Mouse (Mus musculus): ENCODE data around the gene Mamdc2. TPM values are rescaled to one million over a fixed set of nuclear protein-coding genes. Genes with fewer than 3 reads are reported as not detected.
"Not testable (repeated sequence)": the region's sequence is repeated elsewhere in the genome, so short reads cannot be mapped to it uniquely, and the experiment has no call there.

Mamdc2 gene
- polyA plus RNA-seq, 1 experiment from 2014 or later, result 2.7 TPM

GRCm38 (mm10) chr19:23486631-23487270 is 38.5 kb upstream of the Mamdc2 start:
- H3K9me3 ChIP-seq (ENCODE audit: control insufficient read depth, low read length), result no peaks in the 10 kb centered on the region
- DNase-seq (ENCODE audit: low spot score) (no peak), ATAC-seq (replicated peaks; ENCODE audit: low FRiP score, low TSS enrichment, low read depth) (no peak)
- no peak overlapping the region for H3K4me3 ChIP-seq (ENCODE audit: low read depth, low read length)
- H3K27ac ChIP-seq (ENCODE audit: low read depth), result no peak overlapping the region
- peaks cover 7% of the 10 kb centered on the region; the same call in 1 of the 2 replicates for H3K4me1 ChIP-seq (replicated peaks; ENCODE audit: control insufficient read depth, insufficient read depth, low read length)
- H3K9ac ChIP-seq (ENCODE audit: low read length), result no peak overlapping the region
- H3K27me3 ChIP-seq (replicated peaks; ENCODE audit: control insufficient read depth, insufficient read depth, low read length), result no peaks in the 10 kb centered on the region
- no peak overlapping the region for H3K4me2 ChIP-seq (ENCODE audit: low read length)
- H3K36me3 ChIP-seq (ENCODE audit: control insufficient read depth, insufficient read depth, low read length), result no peaks in the 10 kb centered on the region
- WGBS, result 61% methylated on average over 6 of the region's 6 CpGs

- Histone ChIP-seq H3K4me2 (ENCODE audit: low read length) (no peak overlapping the region), H3K27me3 (replicated peaks; ENCODE audit: control insufficient read depth, insufficient read depth, low read length) (no peaks in the 10 kb centered on the region), H3K36me3 (ENCODE audit: control insufficient read depth, insufficient read depth, low read length) (no peaks in the 10 kb centered on the region), H3K4me3 (ENCODE audit: low read depth, low read length) (no peak overlapping the region), H3K4me1 (replicated peaks; ENCODE audit: control insufficient read depth, insufficient read depth, low read length) (peaks cover 7% of the 10 kb centered on the region; the same call in 1 of the 2 replicates), H3K9ac (ENCODE audit: low read length) (no peak overlapping the region), H3K27ac (ENCODE audit: low read depth) (no peak overlapping the region), H3K9me3 (ENCODE audit: control insufficient read depth, low read length) (no peaks in the 10 kb centered on the region)
- DNase-seq (ENCODE audit: low spot score) (no peak), ATAC-seq (replicated peaks; ENCODE audit: low FRiP score, low TSS enrichment, low read depth) (no peak)
- WGBS, result 80% methylated on average over 7 of the region's 7 CpGs
Measured at GRCm38 (mm10) chr19:23485940-23486600, 37.8 kb upstream of the Mamdc2 start.

- H3K27me3 ChIP-seq (replicated peaks; ENCODE audit: control insufficient read depth, insufficient read depth, low read length); H3K4me2 ChIP-seq (ENCODE audit: low read length); H3K9me3 ChIP-seq (ENCODE audit: control insufficient read depth, low read length); H3K27ac ChIP-seq (ENCODE audit: low read depth); H3K4me1 ChIP-seq (replicated peaks; ENCODE audit: control insufficient read depth, insufficient read depth, low read length); ATAC-seq (replicated peaks; ENCODE audit: low FRiP score, low TSS enrichment, low read depth); H3K36me3 ChIP-seq (ENCODE audit: control insufficient read depth, insufficient read depth, low read length); H3K4me3 ChIP-seq (ENCODE audit: low read depth, low read length); H3K9ac ChIP-seq (ENCODE audit: low read length); DNase-seq (ENCODE audit: low spot score): not testable (repeated sequence)
- 86% methylated on average over 2 of the region's 2 CpGs for WGBS
Measured at GRCm38 (mm10) chr19:23482571-23482970, 34.3 kb upstream of the Mamdc2 start.

- Histone ChIP-seq H3K4me3 (ENCODE audit: low read depth, low read length) (no peak overlapping the region), H3K27me3 (replicated peaks; ENCODE audit: control insufficient read depth, insufficient read depth, low read length) (no peaks in the 10 kb centered on the region), H3K4me2 (ENCODE audit: low read length) (no peak overlapping the region), H3K9me3 (ENCODE audit: control insufficient read depth, low read length) (no peaks in the 10 kb centered on the region), H3K36me3 (ENCODE audit: control insufficient read depth, insufficient read depth, low read length) (no peaks in the 10 kb centered on the region), H3K27ac (ENCODE audit: low read depth) (no peak overlapping the region), H3K9ac (ENCODE audit: low read length) (no peak overlapping the region), H3K4me1 (replicated peaks; ENCODE audit: control insufficient read depth, insufficient read depth, low read length) (peaks cover 3% of the 10 kb centered on the region; the same call in 1 of the 2 replicates)
- ATAC-seq (replicated peaks; ENCODE audit: low FRiP score, low TSS enrichment, low read depth) (no peak), DNase-seq (ENCODE audit: low spot score) (no peak)
Measured at GRCm38 (mm10) chr19:23479597-23479967, 31.3 kb upstream of the Mamdc2 start.

DNA sequence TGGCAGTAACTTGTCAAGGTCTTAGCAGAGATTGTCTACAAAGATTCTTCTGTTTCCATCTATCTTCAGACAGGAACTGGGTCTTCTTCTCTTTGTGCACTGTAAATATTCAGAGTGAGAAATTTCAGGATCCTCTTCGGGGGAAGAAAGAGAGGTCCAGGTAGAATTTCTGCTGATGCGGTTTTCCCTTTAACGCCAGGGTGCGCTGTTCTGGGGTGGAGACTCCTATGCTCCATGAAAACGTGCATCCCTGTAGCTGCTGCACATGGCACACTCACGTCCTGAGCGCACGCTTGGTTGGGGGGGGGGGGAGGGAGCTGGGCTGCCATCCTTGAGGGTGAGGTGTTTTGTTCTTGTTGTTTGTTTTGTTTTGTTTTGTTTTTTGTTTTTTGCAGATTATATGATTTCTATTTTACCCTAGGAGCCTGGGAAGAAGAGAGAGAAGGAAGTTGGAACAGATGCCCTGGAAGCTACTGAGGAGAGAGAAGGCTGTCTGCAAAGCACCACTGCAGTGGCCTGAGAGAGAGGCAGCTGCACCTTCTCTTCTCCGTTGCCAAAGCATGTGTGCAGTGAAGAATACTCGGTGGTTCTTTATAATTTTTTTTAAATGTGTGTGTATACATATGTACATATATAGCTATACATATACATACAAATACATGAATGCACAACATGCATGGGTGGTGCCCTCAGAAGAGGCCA is 30.8 kb upstream of the Mamdc2 start:
- no peak for ATAC-seq (replicated peaks; ENCODE audit: low FRiP score, low TSS enrichment, low read depth)

GRCm38 (mm10) chr19:23477826-23478225 is 29.6 kb upstream of the Mamdc2 start:
- H3K9me3 ChIP-seq (ENCODE audit: control insufficient read depth, low read length), result no peaks in the 10 kb centered on the region
- peaks cover 3% of the 10 kb centered on the region; the same call in 1 of the 2 replicates for H3K4me1 ChIP-seq (replicated peaks; ENCODE audit: control insufficient read depth, insufficient read depth, low read length)
- no peak for ATAC-seq (replicated peaks; ENCODE audit: low FRiP score, low TSS enrichment, low read depth)
- H3K9ac ChIP-seq (ENCODE audit: low read length), result no peak overlapping the region
- H3K4me2 ChIP-seq (ENCODE audit: low read length), result no peak overlapping the region
- H3K36me3 ChIP-seq (ENCODE audit: control insufficient read depth, insufficient read depth, low read length), result no peaks in the 10 kb centered on the region
- H3K27ac ChIP-seq (ENCODE audit: low read depth), result no peak overlapping the region
- 70% methylated on average over 6 of the region's 6 CpGs for WGBS
- no peaks in the 10 kb centered on the region for H3K27me3 ChIP-seq (replicated peaks; ENCODE audit: control insufficient read depth, insufficient read depth, low read length)
- no peak overlapping the region for H3K4me3 ChIP-seq (ENCODE audit: low read depth, low read length)
- no peak for DNase-seq (ENCODE audit: low spot score)

More for the DNA sequence above, 30.8 kb upstream of the Mamdc2 start:
- Histone ChIP-seq H3K27me3 (replicated peaks; ENCODE audit: control insufficient read depth, insufficient read depth, low read length) (no peaks in the 10 kb centered on the region), H3K9ac (ENCODE audit: low read length) (no peak overlapping the region), H3K4me2 (ENCODE audit: low read length) (no peak overlapping the region), H3K36me3 (ENCODE audit: control insufficient read depth, insufficient read depth, low read length) (no peaks in the 10 kb centered on the region), H3K27ac (ENCODE audit: low read depth) (no peak overlapping the region), H3K4me1 (replicated peaks; ENCODE audit: control insufficient read depth, insufficient read depth, low read length) (peaks cover 3% of the 10 kb centered on the region; the same call in 1 of the 2 replicates), H3K9me3 (ENCODE audit: control insufficient read depth, low read length) (no peaks in the 10 kb centered on the region), H3K4me3 (ENCODE audit: low read depth, low read length) (no peak overlapping the region)
- WGBS, result 14% methylated on average over 10 of the region's 10 CpGs
- no peak for DNase-seq (ENCODE audit: low spot score)

- no peaks in the 10 kb centered on the region for H3K27me3 ChIP-seq (replicated peaks; ENCODE audit: control insufficient read depth, insufficient read depth, low read length)
- DNase-seq (ENCODE audit: low spot score), result no peak
- no peak overlapping the region for H3K4me2 ChIP-seq (ENCODE audit: low read length)
- H3K27ac ChIP-seq (ENCODE audit: low read depth), result no peak overlapping the region
- no peaks in the 10 kb centered on the region for H3K36me3 ChIP-seq (ENCODE audit: control insufficient read depth, insufficient read depth, low read length)
- H3K4me3 ChIP-seq (ENCODE audit: low read depth, low read length), result no peak overlapping the region
- ATAC-seq (replicated peaks; ENCODE audit: low FRiP score, low TSS enrichment, low read depth), result no peak
- 41% methylated on average over 1 of the region's 1 CpGs for WGBS
- H3K4me1 ChIP-seq (replicated peaks; ENCODE audit: control insufficient read depth, insufficient read depth, low read length), result no peaks in the 10 kb centered on the region
- H3K9ac ChIP-seq (ENCODE audit: low read length), result no peak overlapping the region
- no peaks in the 10 kb centered on the region for H3K9me3 ChIP-seq (ENCODE audit: control insufficient read depth, low read length)
Measured at GRCm38 (mm10) chr19:23467866-23468265, 19.6 kb upstream of the Mamdc2 start.

GRCm38 (mm10) chr19:23467011-23467410 is 18.8 kb upstream of the Mamdc2 start:
- H3K4me2 ChIP-seq (ENCODE audit: low read length), result no peak overlapping the region
- H3K36me3 ChIP-seq (ENCODE audit: control insufficient read depth, insufficient read depth, low read length), result no peaks in the 10 kb centered on the region
- H3K4me1 ChIP-seq (replicated peaks; ENCODE audit: control insufficient read depth, insufficient read depth, low read length), result no peaks in the 10 kb centered on the region
- no peak for DNase-seq (ENCODE audit: low spot score)
- H3K27me3 ChIP-seq (replicated peaks; ENCODE audit: control insufficient read depth, insufficient read depth, low read length), result no peaks in the 10 kb centered on the region
- no peak overlapping the region for H3K4me3 ChIP-seq (ENCODE audit: low read depth, low read length)
- no peak overlapping the region for H3K27ac ChIP-seq (ENCODE audit: low read depth)
- no peaks in the 10 kb centered on the region for H3K9me3 ChIP-seq (ENCODE audit: control insufficient read depth, low read length)
- no peak overlapping the region for H3K9ac ChIP-seq (ENCODE audit: low read length)
- WGBS, result 76% methylated on average over 2 of the region's 2 CpGs
- no peak for ATAC-seq (replicated peaks; ENCODE audit: low FRiP score, low TSS enrichment, low read depth)
